Mouse (Mus musculus) megakaryocyte, embryonic 14.5 days (primary cell): ENCODE measurements around the gene Spocd1. TPM values are rescaled to one million over a fixed set of nuclear protein-coding genes. Genes with fewer than 3 reads are reported as not detected.

Experiments
- H3K27me3 ChIP-seq: replicated peaks from 2 replicates; pipeline ENCODE3; 2012; ENCODE audit warnings: inconsistent platforms
- H3K36me3 ChIP-seq: replicated peaks from 2 replicates; pipeline ENCODE3; 2012; ENCODE audit warnings: low read length, inconsistent platforms, mixed read lengths
- H3K4me1 ChIP-seq: 2 replicates; pipeline ENCODE4 v1.6.1; 2012; ENCODE audit warnings: inconsistent platforms
- H3K4me3 ChIP-seq: replicated peaks from 2 replicates; pipeline ENCODE3; 2012; ENCODE audit warnings: moderate library complexity, mild to moderate bottlenecking, inconsistent platforms
- H3K9me3 ChIP-seq: 2 replicates; pipeline ENCODE4 v1.6.1; 2012; ENCODE audit warnings: inconsistent platforms
- FLI1 ChIP-seq: IDR thresholded peaks from 2 replicates; pipeline ENCODE4 v1.6.1; 2012; ENCODE audit warnings: low read length, inconsistent platforms, mixed read lengths
- GATA1 ChIP-seq: IDR thresholded peaks from 3 replicates; pipeline ENCODE4 v1.6.1; 2012; ENCODE audit warnings: mixed read lengths, low read length, inconsistent platforms, borderline replicate concordance
- polyA plus RNA-seq: library from polyadenylated mRNA; stranded (reverse); fragments of >175 nt; gene quantifications from 2 replicates; pipeline ENCODE4 v1.2.3, GENCODE M21; 2012; ENCODE audit warnings: low replicate concordance; ENCODE audit not compliant: insufficient read depth

Spocd1 gene
- polyA plus RNA-seq, 1 experiment, result 0.43 TPM

GRCm38 (mm10) chr4:129917016-129917603 lies 11.9 kb upstream of the Spocd1 start:
- peaks cover 39% of the 10 kb centered on the region for H3K4me1 ChIP-seq
- TF ChIP-seq FLI1 (no peak), GATA1 (no peak)
- no peaks in the 10 kb centered on the region for H3K9me3 ChIP-seq
- H3K36me3 ChIP-seq, result no peaks in the 10 kb centered on the region
- H3K4me3 ChIP-seq, result no peak overlapping the region
- peaks cover 24% of the 10 kb centered on the region for H3K27me3 ChIP-seq

- peaks cover 29% of the 10 kb centered on the region for H3K27me3 ChIP-seq
- H3K4me3 ChIP-seq, result no peak overlapping the region
- H3K4me1 ChIP-seq, result peaks cover 32% of the 10 kb centered on the region
- TF ChIP-seq GATA1 (no peak), FLI1 (no peak)
- H3K36me3 ChIP-seq, result no peaks in the 10 kb centered on the region
- no peaks in the 10 kb centered on the region for H3K9me3 ChIP-seq
Measured at GRCm38 (mm10) chr4:129918464-129918863, 10.6 kb upstream of the Spocd1 start.

GRCm38 (mm10) chr4:129918901-129919300 lies 10.1 kb upstream of the Spocd1 start:
- Histone ChIP-seq H3K9me3 (no peaks in the 10 kb centered on the region), H3K4me1 (peaks cover 27% of the 10 kb centered on the region), H3K27me3 (peaks cover 29% of the 10 kb centered on the region), H3K36me3 (no peaks in the 10 kb centered on the region), H3K4me3 (no peak overlapping the region)
- TF ChIP-seq GATA1 (no peak), FLI1 (no peak)

GRCm38 (mm10) chr4:129920542-129921313 lies 8.3 kb upstream of the Spocd1 start:
- Histone ChIP-seq H3K36me3 (no peaks in the 10 kb centered on the region), H3K4me1 (peaks cover 30% of the 10 kb centered on the region), H3K27me3 (peaks cover 29% of the 10 kb centered on the region), H3K9me3 (no peaks in the 10 kb centered on the region), H3K4me3 (no peak overlapping the region)
- TF ChIP-seq FLI1, result no peak
- TF ChIP-seq GATA1, result no peak

GRCm38 (mm10) chr4:129921314-129921587 lies 7.8 kb upstream of the Spocd1 start:
- TF ChIP-seq FLI1 (no peak), GATA1 (no peak)
- Histone ChIP-seq H3K4me3 (no peak overlapping the region), H3K36me3 (no peaks in the 10 kb centered on the region), H3K4me1 (peaks cover 26% of the 10 kb centered on the region), H3K27me3 (peaks cover 29% of the 10 kb centered on the region), H3K9me3 (no peaks in the 10 kb centered on the region)

- TF ChIP-seq FLI1 (no peak), GATA1 (no peak)
- no peak overlapping the region for H3K4me3 ChIP-seq
- H3K4me1 ChIP-seq, result peaks cover 31% of the 10 kb centered on the region
- no peaks in the 10 kb centered on the region for H3K36me3 ChIP-seq
- no peaks in the 10 kb centered on the region for H3K9me3 ChIP-seq
- peaks cover 29% of the 10 kb centered on the region for H3K27me3 ChIP-seq
Measured at GRCm38 (mm10) chr4:129924143-129924542, 4.9 kb upstream of the Spocd1 start.

- peaks cover 32% of the 10 kb centered on the region for H3K27me3 ChIP-seq
- TF ChIP-seq FLI1 (no peak), GATA1 (no peak)
- peak overlapping the region; percentile 62 for H3K4me3 ChIP-seq
- H3K36me3 ChIP-seq, result no peaks in the 10 kb centered on the region
- no peaks in the 10 kb centered on the region for H3K9me3 ChIP-seq
- H3K4me1 ChIP-seq, result peaks cover 37% of the 10 kb centered on the region
Measured at GRCm38 (mm10) chr4:129924694-129925093, 4.4 kb upstream of the Spocd1 start.

- Histone ChIP-seq H3K9me3 (no peaks in the 10 kb centered on the region), H3K4me1 (peaks cover 40% of the 10 kb centered on the region), H3K27me3 (peaks cover 19% of the 10 kb centered on the region), H3K4me3 (peak overlapping the region; percentile 73), H3K36me3 (no peaks in the 10 kb centered on the region)
- no peak for TF ChIP-seq GATA1
- TF ChIP-seq FLI1, result no peak
Measured at GRCm38 (mm10) chr4:129926544-129926943, 2.5 kb upstream of the Spocd1 start.

- TF ChIP-seq FLI1 (no peak), GATA1 (no peak)
- Histone ChIP-seq H3K4me3 (no peak overlapping the region), H3K36me3 (no peaks in the 10 kb centered on the region), H3K4me1 (peaks cover 40% of the 10 kb centered on the region), H3K9me3 (peaks cover 5% of the 10 kb centered on the region), H3K27me3 (peaks cover 14% of the 10 kb centered on the region)
Measured at GRCm38 (mm10) chr4:129927091-129927490, 2.0 kb upstream of the Spocd1 start.

GRCm38 (mm10) chr4:129928124-129928751 lies 811 bp upstream of the Spocd1 start:
- TF ChIP-seq GATA1 (no peak), FLI1 (no peak)
- peaks cover 11% of the 10 kb centered on the region for H3K9me3 ChIP-seq
- H3K4me3 ChIP-seq, result peak overlapping the region; percentile 88
- H3K27me3 ChIP-seq, result peaks cover 15% of the 10 kb centered on the region
- peaks cover 40% of the 10 kb centered on the region for H3K4me1 ChIP-seq
- H3K36me3 ChIP-seq, result no peaks in the 10 kb centered on the region
